Mouse (Mus musculus): ENCODE data around the gene Idua. TPM values are rescaled to one million over a fixed set of nuclear protein-coding genes. Genes with fewer than 3 reads are reported as not detected.

Gene Idua
- polyA plus RNA-seq, 1 experiment, result 35.4 TPM

DNA sequence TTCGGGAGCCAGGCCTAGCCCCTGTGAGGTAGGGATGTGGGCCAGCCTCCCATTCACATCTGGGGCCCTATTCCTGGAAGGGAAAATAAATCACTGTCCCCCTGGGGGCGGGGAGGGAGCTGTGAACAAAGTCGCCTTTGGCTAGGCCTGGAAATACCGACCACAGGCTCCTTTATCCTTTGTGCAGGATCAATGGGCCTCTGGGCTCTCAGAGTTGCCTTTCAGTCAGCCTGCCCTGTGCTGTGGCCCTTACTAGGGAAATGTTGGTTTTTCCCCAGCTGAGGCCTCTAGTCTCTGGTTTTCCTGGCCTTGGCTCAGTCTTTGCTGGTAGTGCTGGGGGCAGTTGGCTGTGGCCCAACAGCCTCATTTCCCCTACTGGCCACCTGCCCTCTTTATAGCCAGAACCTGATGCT is 37.2 kb downstream of the Idua start:
- 93% methylated on average over 4 of the region's 4 CpGs for WGBS
- no peak for TF ChIP-seq POLR2A (IDR thresholded peaks at IDR 0.05; ENCODE audit: control insufficient read depth, extremely low read depth, insufficient read depth, low read length, poor library complexity)
- TF ChIP-seq CTCF (IDR thresholded peaks at IDR 0.05; ENCODE audit: borderline replicate concordance, control insufficient read depth, extremely low read depth, insufficient read depth, low read length, poor library complexity), result no peak
- no peaks in the 10 kb centered on the region for H3K36me3 ChIP-seq (ENCODE audit: control insufficient read depth, insufficient read depth, low read length)
- no peak for DNase-seq
- H3K4me3 ChIP-seq (ENCODE audit: control insufficient read depth, insufficient read depth, low read length), result no peak overlapping the region
- no peak overlapping the region for H3K27ac ChIP-seq (ENCODE audit: control insufficient read depth, insufficient read depth, low read length)
- no peaks in the 10 kb centered on the region for H3K27me3 ChIP-seq (ENCODE audit: control insufficient read depth, insufficient read depth, low read length)
- H3K4me1 ChIP-seq (replicated peaks; ENCODE audit: control insufficient read depth, insufficient read depth, low read length), result peaks cover 8% of the 10 kb centered on the region

DNA sequence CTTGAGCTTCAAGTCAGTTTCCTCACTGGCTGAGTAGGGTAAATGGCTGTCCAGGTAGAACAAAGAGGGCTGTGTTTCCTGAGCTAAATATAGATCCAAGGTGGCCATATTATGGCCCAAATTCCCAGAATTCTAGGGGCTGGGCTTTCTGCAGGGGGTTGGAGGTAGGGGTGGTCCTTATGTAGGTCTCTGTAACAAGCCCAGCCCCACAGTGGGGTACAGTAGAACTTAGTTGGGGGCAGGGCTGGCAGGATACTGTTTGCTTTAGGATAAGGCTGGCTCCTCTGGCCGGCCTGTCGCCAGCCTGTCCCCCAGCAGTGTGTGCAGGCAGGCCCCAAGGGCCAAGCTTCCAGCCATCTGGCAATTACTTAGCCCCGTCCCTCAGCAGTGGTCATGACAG is 40.2 kb downstream of the Idua start:
- Histone ChIP-seq H3K27me3 (ENCODE audit: control insufficient read depth, insufficient read depth, low read length) (no peaks in the 10 kb centered on the region), H3K4me3 (ENCODE audit: control insufficient read depth, insufficient read depth, low read length) (no peak overlapping the region), H3K27ac (ENCODE audit: control insufficient read depth, insufficient read depth, low read length) (no peak overlapping the region), H3K36me3 (ENCODE audit: control insufficient read depth, insufficient read depth, low read length) (no peaks in the 10 kb centered on the region), H3K4me1 (replicated peaks; ENCODE audit: control insufficient read depth, insufficient read depth, low read length) (no peaks in the 10 kb centered on the region)
- no peak for DNase-seq
- TF ChIP-seq CTCF (IDR thresholded peaks at IDR 0.05; ENCODE audit: borderline replicate concordance, control insufficient read depth, extremely low read depth, insufficient read depth, low read length, poor library complexity), result no peak
- TF ChIP-seq POLR2A (IDR thresholded peaks at IDR 0.05; ENCODE audit: control insufficient read depth, extremely low read depth, insufficient read depth, low read length, poor library complexity), result no peak
- 93% methylated on average over 3 of the region's 3 CpGs for WGBS

DNA sequence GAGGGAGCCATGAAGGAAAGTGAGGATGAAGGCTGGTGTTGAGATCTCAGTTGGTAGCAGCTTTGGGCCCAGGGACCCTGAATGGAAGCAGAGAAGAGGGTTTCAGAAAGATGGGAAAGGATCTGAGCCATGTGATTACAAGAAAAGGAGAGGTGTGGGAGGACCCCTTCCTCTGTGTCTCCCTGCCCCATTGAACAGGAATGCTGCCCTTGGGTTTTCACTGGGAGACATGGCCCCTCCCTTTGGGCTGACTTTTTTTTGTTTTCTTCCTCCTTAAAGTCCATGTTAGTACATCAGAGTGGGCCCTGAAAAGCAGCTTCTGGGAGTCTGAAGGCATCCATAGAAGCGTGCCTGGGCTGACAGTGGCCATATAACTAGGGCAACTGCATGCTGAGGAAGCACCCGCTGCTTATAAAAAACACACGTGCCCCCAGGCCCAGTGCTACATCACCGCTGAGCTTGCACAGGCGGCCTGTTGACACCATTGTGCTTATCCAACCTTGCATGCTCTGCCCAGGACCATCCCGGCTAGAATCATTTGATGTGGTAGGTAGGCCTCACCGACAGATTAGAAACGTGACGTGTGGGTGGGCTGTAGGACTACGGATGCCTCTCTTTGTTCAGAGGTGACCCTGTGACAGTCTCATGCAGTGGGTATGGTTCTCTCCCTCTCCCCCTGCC is 41.4 kb downstream of the Idua start:
- WGBS, result 93% methylated on average over 10 of the region's 10 CpGs

DNA sequence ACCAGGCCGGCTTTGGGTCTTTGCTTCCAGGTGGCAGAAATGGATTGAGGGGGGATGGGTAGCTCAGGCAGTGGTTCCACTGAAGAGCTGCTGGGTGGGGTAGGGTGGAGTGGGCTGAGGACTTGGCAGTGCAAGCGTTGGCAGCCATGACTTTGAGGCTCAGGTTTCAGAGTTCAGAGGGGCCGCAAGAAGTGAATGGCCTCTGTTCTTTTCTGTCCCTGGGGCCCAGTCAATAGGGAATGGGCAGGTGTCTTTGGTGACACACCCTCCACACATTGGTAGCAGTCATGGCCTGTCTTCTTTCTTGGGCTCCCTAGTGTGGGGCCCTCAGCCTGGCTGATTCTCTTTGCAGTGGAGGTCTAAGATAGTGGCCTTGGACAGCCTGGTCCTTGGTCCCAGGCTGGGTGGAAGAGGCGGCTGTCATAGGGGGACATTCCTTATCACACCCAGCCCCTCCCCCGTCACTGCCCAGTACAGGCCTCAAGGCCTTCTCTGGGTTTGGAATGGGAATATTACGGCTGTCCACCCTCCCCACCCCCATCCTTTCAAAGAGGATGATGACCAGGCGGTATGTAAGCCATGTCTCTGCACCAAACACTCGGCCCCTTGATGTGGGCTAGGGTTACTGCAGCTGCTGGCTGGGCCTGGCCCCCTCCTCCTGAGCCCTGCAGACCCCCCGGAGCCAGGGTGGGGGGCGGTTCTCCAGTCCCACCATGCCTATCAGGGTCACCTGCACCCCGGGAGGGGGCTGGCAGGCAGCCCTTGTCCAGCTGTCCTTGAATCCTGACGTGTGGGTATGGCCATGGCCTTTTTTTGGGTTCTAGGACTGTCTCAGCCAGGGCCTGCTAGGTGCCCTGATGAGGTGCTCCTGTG is 43.9 kb downstream of the Idua start:
- H3K27me3 ChIP-seq (ENCODE audit: control insufficient read depth, insufficient read depth, low read length), result no peaks in the 10 kb centered on the region
- 95% methylated on average over 12 of the region's 12 CpGs for WGBS

More for the DNA sequence above, 41.4 kb downstream of the Idua start:
- Histone ChIP-seq H3K4me3 (ENCODE audit: control insufficient read depth, insufficient read depth, low read length) (no peak overlapping the region), H3K4me1 (replicated peaks; ENCODE audit: control insufficient read depth, insufficient read depth, low read length) (no peaks in the 10 kb centered on the region), H3K27me3 (ENCODE audit: control insufficient read depth, insufficient read depth, low read length) (no peaks in the 10 kb centered on the region), H3K36me3 (ENCODE audit: control insufficient read depth, insufficient read depth, low read length) (no peaks in the 10 kb centered on the region), H3K27ac (ENCODE audit: control insufficient read depth, insufficient read depth, low read length) (no peak overlapping the region)
- DNase-seq, result no peak
- TF ChIP-seq CTCF (IDR thresholded peaks at IDR 0.05; ENCODE audit: borderline replicate concordance, control insufficient read depth, extremely low read depth, insufficient read depth, low read length, poor library complexity), result no peak
- no peak for TF ChIP-seq POLR2A (IDR thresholded peaks at IDR 0.05; ENCODE audit: control insufficient read depth, extremely low read depth, insufficient read depth, low read length, poor library complexity)

DNA sequence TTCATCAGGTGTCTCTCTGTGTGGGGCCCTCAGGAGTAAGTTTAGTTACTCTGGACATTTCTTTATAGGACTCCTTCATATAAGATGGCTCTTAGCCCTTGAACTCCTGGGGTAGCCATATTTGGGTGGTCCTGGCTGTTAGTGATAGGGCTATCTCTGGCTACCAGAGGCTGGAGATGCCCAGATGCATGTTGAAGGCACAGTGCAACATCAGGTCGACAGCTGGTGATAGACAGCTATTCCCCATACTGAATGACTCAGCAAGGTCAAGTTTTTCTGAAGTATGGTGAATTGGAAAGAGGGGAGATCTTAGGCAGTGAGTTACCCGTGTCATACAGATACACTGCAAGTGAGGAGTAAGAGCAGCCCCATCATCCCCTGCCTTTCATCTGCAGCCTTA is 47.6 kb downstream of the Idua start:
- no peaks in the 10 kb centered on the region for H3K4me1 ChIP-seq (replicated peaks; ENCODE audit: control insufficient read depth, insufficient read depth, low read length)
- no peak overlapping the region for H3K4me3 ChIP-seq (ENCODE audit: control insufficient read depth, insufficient read depth, low read length)
- TF ChIP-seq POLR2A (IDR thresholded peaks at IDR 0.05; ENCODE audit: control insufficient read depth, extremely low read depth, insufficient read depth, low read length, poor library complexity), result no peak
- no peak for TF ChIP-seq CTCF (IDR thresholded peaks at IDR 0.05; ENCODE audit: borderline replicate concordance, control insufficient read depth, extremely low read depth, insufficient read depth, low read length, poor library complexity)
- WGBS, result 54% methylated on average over 2 of the region's 2 CpGs
- H3K27ac ChIP-seq (ENCODE audit: control insufficient read depth, insufficient read depth, low read length), result no peak overlapping the region
- H3K27me3 ChIP-seq (ENCODE audit: control insufficient read depth, insufficient read depth, low read length), result no peaks in the 10 kb centered on the region
- no peaks in the 10 kb centered on the region for H3K36me3 ChIP-seq (ENCODE audit: control insufficient read depth, insufficient read depth, low read length)
- no peak for DNase-seq

More for the DNA sequence above, 43.9 kb downstream of the Idua start:
- Histone ChIP-seq H3K4me1 (replicated peaks; ENCODE audit: control insufficient read depth, insufficient read depth, low read length) (no peaks in the 10 kb centered on the region), H3K4me3 (ENCODE audit: control insufficient read depth, insufficient read depth, low read length) (no peak overlapping the region), H3K27ac (ENCODE audit: control insufficient read depth, insufficient read depth, low read length) (no peak overlapping the region), H3K36me3 (ENCODE audit: control insufficient read depth, insufficient read depth, low read length) (no peaks in the 10 kb centered on the region)
- TF ChIP-seq CTCF (IDR thresholded peaks at IDR 0.05; ENCODE audit: borderline replicate concordance, control insufficient read depth, extremely low read depth, insufficient read depth, low read length, poor library complexity) (no peak), POLR2A (IDR thresholded peaks at IDR 0.05; ENCODE audit: control insufficient read depth, extremely low read depth, insufficient read depth, low read length, poor library complexity) (no peak)
- no peak for DNase-seq

DNA sequence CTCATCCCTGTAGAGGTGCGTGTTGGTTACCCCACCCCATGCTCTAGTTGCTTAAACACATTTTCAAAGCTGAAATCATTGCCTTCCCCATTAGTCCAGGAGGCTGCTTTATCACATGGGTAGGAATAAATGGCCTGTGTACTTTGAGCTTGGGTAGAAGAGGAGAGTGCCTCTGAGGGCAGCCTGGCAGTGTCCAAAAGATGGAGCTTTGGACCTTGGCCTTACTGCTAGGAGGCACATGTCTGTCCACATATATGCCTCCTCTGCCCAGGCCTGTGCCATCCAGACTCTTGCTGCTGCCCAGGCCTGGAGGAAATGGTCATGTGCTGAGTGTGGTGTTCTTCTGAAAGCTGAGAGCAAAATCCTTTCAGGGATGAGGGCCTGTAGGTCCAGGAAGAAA is 48.3 kb downstream of the Idua start:
- Histone ChIP-seq H3K4me1 (replicated peaks; ENCODE audit: control insufficient read depth, insufficient read depth, low read length) (no peaks in the 10 kb centered on the region), H3K4me3 (ENCODE audit: control insufficient read depth, insufficient read depth, low read length) (no peak overlapping the region), H3K27ac (ENCODE audit: control insufficient read depth, insufficient read depth, low read length) (no peak overlapping the region), H3K27me3 (ENCODE audit: control insufficient read depth, insufficient read depth, low read length) (no peaks in the 10 kb centered on the region), H3K36me3 (ENCODE audit: control insufficient read depth, insufficient read depth, low read length) (no peaks in the 10 kb centered on the region)
- no peak for DNase-seq
- TF ChIP-seq POLR2A (IDR thresholded peaks at IDR 0.05; ENCODE audit: control insufficient read depth, extremely low read depth, insufficient read depth, low read length, poor library complexity) (no peak), CTCF (IDR thresholded peaks at IDR 0.05; ENCODE audit: borderline replicate concordance, control insufficient read depth, extremely low read depth, insufficient read depth, low read length, poor library complexity) (no peak)
- 100% methylated on average over 1 of the region's 1 CpGs for WGBS

Data from thymus, adult 2 months (tissue).